Mouse (Mus musculus) heart, postnatal 25 days (tissue): ENCODE measurements at regions not wholly inside any gene's neighbourhood (a gene's known extent, or its start where the extent isn't known, plus 50 kb on each side); places are given as distances from the start of the nearest gene placed in this dataset.
"Not testable (repeated sequence)": the region's sequence is repeated elsewhere in the genome, so short reads cannot be mapped to it uniquely, and the experiment has no call there.

Experiments
- DNase-seq: peaks from one replicate; pipeline ENCODE4 v3.0.0; 2022; ENCODE audit warnings: low spot score
- intact Hi-C: fragments of 180-260 bp; cut with DNase I; formaldehyde crosslinking; loops from one replicate; pipeline ENCODE4 v1.15.1; 2025

DNA sequence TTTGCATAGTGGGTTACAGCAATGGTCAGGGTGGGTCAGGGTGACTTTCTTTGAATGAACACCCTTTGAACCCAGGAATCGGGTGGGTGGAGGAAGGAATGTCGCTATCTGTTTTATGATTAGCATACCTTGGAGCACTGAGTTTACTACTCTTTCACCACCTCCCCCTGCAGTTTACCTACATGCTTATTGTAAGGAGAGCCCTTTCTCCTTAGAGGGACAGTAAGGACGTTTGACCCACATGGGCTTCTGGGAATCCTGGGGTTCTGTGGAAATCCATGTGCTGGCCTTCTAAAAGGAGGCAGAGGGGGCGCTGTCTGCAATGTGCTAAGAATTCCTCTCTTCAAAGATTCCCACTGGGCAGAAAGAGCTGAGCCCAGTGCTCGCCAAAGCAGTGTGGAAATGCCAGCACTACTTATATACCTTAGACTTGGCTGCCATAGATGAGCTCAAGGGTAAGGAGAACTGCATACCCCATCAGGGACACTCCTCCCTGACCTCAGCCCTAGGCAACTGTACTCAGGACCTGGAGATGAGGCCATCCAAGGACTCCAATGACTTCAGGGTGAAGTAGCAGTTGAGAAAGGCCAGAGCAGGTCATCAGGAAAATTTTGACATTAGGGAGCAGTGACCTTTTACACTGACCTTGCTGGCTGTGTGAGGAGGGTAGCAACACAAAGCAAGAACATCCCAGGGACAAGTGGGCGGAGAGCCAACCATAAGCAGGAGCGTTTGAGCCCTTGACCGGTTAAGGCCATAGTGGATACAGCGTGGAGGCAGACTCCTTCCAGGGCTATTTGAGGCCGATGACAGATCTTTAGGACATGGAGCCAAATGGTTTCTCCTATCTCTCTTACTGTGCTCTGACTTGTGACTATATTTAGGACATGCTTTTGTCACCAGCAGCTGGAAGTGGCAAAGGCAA lies 133.2 kb downstream of the Tcp10c start:
- peak; percentile 19 for DNase-seq
- intact Hi-C loops, result no loop called here

DNA sequence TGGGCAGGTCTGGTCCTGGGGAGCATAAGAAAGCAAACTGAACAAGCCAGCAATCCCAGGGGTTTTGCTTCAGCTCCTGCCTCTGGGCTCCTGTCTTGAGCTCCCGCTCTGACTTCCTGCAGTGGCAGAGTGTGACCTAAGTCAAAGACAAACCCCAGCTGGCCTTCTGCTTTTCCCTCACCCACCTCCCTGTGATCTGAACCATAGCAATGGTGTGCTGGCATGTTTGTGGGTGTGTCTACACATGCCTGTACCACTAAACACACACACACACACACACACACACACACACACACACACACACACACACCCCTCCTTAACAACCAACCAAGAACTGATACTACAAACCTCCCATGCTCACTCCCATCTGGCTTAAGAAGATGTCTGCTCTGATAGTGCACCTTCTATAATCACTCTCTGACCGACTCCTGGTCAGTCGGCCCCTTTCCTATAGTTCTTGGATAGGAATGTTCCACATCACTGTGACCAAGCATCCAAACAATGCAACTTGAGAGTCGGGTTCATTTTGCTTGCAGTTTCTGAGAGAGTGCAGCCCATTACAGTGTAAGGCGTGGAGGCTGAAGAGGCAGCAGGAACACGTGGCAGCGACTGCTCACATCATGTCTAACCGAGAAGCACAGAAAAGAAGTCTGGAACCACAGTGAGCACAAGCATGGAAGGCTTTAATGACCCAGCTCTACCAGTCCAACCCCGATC lies 134.4 kb downstream of the Tcp10c start:
- intact Hi-C loops, result no loop called here
- no peak for DNase-seq

DNA sequence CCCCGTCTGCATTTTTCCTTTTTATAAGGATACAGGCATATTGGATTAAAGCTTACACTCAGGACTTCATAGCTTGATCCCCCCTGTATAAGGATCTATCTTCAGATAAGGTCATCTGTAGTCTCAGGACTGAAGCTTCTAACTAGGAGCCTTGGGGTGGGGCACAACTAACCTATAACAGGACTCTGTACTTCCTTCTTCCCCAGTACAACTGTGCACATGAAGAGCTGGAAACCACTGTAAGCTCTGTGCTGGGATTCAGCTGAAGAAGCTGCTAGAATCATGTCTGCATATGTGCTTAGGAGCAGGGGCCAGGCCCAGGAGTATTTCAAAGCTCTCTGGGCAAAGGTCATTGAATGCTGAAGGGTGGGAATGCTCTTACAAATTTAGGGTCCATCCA lies 137.9 kb downstream of the Tcp10c start:
- intact Hi-C loops, DNase-seq: not testable (repeated sequence)

DNA sequence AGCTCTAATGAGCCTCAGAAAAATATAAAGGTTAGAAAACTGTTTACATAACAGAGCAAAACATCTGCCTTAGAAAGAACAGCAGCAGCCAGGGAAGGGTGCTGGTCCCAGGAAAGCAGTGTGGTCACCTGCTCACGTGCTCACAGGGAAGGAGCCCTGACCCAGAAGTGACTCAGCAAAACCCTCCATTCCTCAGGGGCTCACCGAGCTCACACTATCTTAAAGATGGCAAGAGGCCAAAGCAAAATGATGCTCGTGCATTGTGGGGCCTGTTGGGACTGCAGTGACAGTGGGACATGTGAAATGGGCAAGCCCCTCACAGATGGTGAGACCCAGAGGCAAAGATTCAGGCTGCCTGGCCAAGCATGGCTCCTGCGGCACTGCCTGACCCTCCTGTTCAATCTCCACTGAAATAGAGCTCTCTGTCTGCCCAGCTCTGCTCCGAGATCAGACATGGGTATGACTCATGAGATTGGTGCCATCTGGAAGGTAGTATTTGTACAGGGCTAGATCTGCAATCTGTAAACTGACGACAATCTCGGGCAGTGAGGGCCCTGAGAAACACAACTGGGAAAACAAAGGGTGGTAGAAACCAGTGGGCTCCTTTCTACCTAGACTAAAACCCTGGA lies 138.4 kb downstream of the Tcp10c start:
- intact Hi-C loops, DNase-seq: not testable (repeated sequence)

DNA sequence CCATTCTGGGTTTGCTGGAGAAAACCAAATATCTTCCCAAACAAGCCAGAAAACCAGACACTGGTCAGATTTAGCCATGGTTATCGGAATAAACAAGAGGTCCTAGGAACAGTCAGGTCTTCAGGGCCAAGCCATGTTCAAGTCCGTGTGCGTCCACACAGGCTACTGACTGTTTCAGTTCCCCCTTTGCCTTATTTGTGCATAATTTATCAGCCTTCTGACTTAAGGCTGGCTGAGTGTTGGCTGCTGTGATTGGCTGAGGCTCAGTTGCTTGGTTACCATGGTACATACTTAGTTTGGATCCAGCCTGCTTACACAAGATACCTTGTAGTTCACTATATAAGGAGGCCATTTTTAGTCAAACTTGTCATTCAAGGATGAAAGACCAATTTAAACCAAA lies 139.5 kb downstream of the Tcp10c start:
- intact Hi-C loops, result not testable (repeated sequence)

DNA sequence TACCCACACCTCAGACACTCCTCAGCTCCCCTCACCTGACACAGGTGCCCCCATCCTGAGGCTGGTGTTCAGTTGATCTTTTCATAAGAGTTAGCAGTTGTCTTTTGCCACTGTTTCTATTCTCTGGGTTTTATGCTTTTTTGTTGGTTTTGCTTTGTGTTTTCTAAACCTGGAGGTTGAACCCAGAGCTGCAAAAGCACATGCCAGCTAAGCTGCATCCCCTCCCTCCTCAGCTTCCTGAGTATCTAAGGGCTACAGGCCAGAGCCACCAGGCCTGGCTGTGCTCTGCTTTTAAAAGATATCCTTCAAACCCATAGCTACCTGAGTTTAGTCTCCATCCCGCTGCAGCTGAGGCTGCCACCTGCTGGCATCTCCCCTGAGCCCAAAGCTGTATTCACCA lies 140.1 kb downstream of the Tcp10c start:
- intact Hi-C loops, DNase-seq: not testable (repeated sequence)

More for the DNA sequence above, 139.5 kb downstream of the Tcp10c start:
- not testable (repeated sequence) for DNase-seq

DNA sequence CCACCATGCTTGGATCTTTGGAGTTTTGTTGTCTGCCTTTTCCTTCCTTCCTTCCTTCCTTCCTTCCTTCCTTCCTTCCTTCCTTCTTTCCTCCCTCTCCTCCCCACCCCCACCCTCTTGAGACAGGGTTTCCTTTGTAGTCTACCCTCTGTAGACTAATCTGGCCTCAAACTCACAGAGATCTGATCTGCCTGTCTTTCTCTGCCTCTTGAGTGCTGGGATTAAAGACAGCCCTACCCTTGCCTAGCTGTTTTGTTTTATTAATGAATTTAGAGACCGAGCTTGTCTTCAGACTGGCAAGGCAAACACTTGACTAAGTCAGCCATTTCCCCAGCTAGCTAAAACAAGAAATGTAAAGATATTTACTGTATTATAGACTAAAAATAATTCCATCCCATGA lies 150.0 kb downstream of the Tcp10c start:
- intact Hi-C loops, DNase-seq: not testable (repeated sequence)

DNA sequence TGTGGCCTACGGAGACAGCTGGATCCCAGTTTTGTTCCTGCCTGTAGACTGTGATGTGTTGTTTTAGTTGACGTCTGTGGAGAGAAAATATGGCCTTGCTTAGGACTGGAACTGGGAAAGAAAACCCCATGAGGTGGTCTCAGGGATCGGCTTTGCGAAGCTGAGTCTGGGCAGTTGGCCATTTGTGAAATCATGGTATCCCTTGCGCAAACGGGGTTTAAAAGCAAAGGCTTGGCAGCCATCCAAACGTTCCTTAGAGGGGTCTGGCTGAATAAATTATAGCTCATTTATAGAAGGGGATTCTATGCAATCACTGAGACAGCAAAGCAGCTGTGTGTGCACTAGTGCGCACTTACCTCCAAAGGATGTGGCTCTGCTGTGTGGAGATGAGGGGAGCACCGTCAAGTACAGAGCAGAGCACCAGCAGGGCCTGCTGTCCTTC lies 150.5 kb downstream of the Tcp10c start:
- DNase-seq, intact Hi-C loops: not testable (repeated sequence)

DNA sequence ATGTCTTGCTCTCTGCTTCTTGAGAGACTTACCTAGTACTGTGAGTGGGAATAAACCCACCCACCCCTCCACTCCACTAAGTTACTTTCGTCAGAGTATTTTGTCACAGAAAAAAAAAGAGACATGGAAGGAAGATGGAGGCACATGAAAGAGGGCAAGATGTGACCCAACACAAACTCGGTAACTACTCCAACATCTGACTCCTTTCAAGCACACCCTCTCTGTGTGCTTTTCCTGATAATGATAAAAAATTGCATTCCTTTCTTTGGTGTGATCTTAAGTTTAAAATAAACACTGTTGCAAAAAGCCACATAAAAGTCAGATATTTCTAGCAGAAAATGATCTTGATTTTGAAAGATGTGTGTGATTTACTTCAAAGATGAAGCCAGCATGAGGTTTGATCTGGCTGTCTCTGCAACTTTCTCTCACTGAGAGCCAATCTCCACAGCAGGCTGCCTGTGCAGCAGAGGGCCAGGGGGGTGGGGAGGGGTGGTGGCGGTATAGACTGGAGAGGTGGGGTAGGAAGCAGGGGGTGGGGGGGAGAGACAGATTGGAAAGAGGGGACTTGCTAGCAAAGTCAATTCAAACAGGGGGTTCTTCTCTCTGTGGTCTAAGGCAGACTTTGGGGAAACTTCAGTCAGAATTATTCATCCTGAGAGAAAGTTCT lies 153.2 kb downstream of the Tcp10c start:
- DNase-seq, intact Hi-C loops: not testable (repeated sequence)

DNA sequence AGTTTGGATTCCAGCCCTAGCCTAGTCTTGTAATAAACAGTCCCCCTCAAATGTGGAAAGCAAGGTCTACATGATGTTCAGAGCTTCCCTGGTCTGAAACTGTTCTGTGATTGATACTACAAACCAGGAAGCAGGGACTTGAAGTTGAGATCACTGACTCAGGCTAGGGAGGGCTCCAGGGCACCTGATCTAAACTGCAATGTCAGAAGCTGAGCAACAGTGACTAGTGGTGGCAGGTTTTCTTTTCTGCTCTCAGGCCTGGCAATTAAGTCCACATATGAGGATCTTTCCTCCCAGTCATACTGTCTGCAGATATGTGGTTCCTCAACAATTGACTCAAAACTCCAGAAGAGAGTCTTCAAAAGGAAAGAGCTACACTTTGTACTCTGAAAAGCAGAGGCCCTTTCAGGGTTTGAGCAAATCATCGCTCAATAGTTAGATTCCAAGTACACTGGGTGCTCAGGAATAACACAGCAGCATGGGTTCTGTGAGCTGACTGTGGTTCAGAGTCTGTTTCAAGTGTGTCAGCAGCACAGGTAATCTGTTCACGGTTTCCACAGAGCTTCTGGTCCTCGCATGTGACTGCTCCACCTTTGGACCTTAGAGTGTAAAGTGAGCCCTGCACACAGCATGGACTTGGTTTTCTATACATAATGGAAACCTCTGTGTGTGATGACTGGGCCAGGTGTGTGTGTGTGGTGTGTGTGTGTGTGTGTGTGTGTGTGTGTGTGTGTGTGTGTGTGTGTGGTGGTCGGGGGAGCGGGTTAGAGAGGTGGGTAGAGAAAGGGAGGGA lies 165.2 kb downstream of the Tcp10c start:
- intact Hi-C loops, result not testable (repeated sequence)

DNA sequence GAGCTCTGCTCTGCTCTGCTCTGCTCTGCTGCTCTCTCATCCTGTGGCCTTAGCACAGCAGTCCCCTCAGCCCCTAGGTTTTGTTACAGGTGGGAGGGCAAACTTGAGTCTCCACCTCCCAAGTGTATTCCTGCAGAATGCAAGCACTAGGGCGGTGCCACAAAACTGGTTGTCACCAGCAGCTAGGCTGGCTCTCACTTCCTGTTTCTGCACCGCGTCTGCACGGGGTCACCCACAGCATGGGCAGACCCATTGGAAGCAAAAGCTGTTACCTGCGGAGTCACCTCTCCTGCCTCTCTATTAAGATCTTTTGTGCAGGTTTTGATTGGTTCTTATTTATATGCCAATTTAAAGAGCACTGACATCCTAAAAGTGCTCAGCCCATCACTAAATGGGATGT lies 178.2 kb downstream of the Tcp10c start:
- intact Hi-C loops, DNase-seq: not testable (repeated sequence)

More for the DNA sequence above, 165.2 kb downstream of the Tcp10c start:
- DNase-seq, result not testable (repeated sequence)

DNA sequence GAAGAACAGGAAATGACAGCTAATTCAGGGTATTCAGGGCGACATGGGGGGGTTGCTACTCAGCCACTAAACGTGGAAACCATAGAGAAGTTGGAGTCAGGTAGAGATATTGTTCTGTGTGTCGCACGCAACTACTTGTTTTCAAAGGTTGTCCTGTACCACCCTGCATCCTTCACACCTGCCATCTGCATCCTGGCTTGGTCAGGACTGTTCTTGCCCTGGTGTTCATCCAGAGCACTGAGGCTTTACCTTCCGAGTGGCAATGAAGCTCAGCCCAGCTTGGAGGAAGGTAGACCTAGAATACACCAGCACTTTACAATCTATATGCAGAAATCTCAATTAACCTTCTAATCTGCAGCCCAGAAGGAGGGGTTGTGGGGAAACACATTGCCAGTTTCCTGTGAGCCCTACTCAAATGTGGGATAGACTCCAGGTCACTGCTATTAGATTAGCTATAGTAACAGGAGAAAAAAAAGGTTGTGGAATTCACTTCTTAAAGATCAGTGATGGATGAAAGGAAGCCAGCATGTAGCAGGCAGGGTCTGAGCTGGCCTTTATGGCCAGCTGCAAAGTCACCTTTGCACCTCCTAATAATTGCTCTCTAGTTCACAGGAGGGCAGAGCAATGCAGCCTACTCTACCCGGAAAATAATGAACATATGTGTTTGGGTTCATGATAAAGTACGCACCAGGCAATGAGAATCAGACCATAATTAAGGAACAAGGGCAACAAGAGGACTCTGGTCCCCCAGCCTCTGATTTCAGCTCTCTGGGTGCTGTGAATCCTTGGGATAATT lies 186.3 kb downstream of the Tcp10c start:
- no peak for DNase-seq
- intact Hi-C loops, result no loop called here

DNA sequence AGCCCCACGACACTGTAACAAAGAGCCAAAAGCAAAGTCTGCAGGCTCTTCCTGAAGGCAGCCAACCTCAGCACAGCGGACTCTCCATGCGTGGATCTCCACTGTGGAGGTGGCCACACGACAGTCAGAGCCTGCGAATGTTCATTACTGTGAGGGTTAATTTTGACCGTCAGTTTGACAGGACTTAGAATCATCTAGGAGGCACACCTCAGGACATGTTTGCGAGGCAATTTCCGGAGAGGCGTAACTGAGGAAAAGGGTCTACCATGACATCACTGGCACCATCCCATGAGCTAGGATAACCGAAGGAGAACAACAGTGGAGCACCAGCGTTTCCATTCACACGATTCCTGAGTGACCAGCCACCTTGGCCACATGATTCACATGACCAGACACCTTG lies 186.9 kb downstream of the Tcp10c start:
- no peak for DNase-seq
- intact Hi-C loops, result no loop called here

DNA sequence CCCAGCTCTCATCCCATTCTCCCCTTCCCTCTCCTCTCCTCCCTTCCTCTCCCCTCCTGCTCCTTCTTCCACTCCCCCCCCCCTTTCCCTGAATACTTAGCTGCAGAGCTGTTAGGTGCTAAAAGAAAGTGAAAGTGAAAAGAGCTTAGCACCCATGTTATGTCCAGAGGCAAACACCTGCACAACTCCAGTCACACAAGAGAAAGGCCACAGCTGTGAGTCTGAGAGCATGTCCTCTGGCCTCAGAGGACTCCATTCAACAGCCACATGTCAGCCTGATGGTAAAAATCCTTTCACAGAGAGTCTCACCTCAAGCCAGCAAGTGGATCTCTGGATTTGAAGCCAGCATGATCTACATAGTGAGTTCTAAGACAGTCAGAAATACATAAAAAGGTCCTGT lies 187.9 kb downstream of the Tcp10c start:
- intact Hi-C loops, result no loop called here
- DNase-seq, result no peak

DNA sequence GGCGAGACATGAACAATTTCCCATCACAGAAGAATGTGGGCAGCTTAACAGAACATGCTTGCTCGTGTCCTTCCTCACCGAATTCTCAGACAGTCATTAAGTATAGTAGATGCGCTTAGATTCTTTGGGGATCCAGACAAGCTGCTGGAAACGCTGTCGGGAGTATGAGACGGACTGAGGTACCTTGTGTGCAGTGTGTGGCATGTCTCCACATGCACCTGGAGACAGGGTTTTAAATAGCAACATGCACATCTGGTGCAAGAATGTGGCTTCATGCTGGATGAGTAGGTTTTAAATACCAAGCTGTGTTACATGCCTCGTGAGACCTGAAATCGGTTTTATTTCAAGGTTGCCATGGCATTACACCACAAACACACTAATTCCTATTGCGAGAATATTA lies 188.5 kb downstream of the Tcp10c start:
- no peak for DNase-seq
- intact Hi-C loops, result no loop called here

DNA sequence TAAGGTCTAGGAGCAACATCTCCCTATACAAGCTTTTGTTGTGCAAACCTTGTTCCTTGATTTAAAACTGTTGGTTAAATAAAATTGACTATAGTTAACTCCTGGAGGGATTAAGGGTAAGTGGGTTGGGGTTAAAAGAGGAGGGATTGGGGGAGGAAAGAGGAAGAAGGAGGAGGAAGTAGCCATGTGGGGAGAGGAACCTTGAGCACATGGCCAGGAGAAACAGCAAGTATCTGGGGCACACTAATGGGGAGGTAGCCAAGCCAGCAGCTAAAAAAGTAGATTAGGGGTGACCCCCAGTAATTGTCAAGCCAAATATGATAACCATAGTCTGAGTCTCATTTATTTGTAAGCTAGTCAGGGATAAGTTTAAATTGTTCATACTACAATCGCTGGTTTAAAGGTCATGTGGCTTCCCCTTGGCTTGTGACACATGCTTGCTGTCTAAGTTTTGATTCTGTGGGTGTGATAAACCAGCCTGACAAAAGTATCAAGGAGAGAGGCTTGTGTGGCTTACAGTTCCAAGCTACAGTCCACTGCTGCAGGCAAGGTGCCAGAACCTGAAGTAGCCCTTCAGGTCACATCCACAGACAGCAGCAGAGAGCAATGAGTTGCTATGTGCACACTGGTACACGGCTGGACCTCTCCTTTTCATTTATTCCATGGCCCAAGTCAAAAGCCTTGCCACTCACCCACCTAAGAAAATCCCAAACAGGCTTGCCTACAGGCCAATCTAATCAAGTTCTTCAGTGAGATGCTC lies 189.8 kb downstream of the Tcp10c start:
- intact Hi-C loops, result no loop called here
- no peak for DNase-seq

DNA sequence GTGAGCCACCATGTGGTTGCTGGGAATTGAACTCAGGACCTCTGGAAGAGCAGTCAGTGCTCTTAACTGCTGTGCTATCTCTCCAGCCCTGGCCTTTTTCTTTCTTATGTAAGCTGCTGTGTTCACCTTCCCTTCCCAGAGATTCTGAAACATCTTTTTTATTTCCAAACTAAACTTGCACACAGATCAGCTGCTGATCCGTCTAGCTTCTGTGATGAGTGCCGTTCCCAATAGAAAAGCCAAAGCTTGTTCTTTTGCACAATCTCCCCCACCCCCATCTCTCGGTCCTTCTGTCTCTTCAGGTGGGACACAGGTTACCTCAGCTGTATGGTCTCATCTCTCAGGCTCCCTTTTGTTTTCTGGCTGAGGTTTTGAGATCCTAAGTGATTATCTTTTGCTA lies 191.9 kb downstream of the Tcp10c start:
- intact Hi-C loops, result no loop called here
- no peak for DNase-seq

DNA sequence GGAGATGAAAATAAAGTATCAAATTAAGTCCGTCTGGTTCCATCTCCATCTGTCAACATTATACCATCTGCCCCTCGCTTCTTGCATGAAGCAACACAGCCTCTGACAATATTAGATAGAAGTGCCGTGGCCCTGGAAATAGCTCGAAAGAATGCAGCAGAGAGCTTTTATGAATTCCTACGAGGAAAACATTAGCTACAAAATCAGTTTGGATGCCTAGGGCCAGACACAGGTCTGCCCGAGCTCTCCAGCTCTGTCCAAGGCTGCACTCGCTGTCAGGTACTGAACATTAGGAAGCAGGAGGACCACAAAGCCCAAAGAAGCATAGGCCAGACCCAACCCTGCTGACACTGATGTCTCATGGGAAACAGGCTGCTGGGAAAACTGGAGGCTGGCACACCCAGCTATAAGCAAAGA lies 192.3 kb downstream of the Tcp10c start:
- intact Hi-C loops, result no loop called here
- DNase-seq, result no peak
